Mouse (Mus musculus) heart, embryonic 15.5 days (tissue): Measurements from ENCODE around the gene Cisd1. TPM values are rescaled to one million over a fixed set of nuclear protein-coding genes. Genes with fewer than 3 reads are reported as not detected.

ENCODE experiments used
- ATAC-seq: fragments of 200-750 bp; cut with Nextera tagmentation; replicated peaks from 2 replicates; pipeline ENCODE4 v1.8.0; 2017; ENCODE audit warnings: low read depth, moderate TSS enrichment; ENCODE audit not compliant: insufficient number of reproducible peaks, insufficient read depth, low FRiP score
- H3K27ac ChIP-seq: fragments of 300-500 bp; sonication (generic); 2 replicates; pipeline ENCODE4 v1.5.1; 2015; ENCODE audit warnings: mild to moderate bottlenecking, inconsistent platforms
- H3K27me3 ChIP-seq: fragments of 300-500 bp; sonication (generic); 2 replicates; pipeline ENCODE4 v1.6.1; 2015; ENCODE audit warnings: inconsistent platforms
- H3K36me3 ChIP-seq: fragments of 300-500 bp; sonication (generic); 2 replicates; pipeline ENCODE4 v1.6.1; 2015; ENCODE audit warnings: mild to moderate bottlenecking, inconsistent platforms
- H3K4me1 ChIP-seq: fragments of 300-500 bp; sonication (generic); replicated peaks from 2 replicates; pipeline ENCODE4 v1.6.1; 2015; ENCODE audit warnings: inconsistent platforms
- H3K4me2 ChIP-seq: fragments of 300-500 bp; sonication (generic); 2 replicates; pipeline ENCODE4 v1.6.1; 2015; ENCODE audit warnings: inconsistent platforms, mild to moderate bottlenecking, moderate library complexity
- H3K4me3 ChIP-seq: fragments of 300-500 bp; sonication (generic); 2 replicates; pipeline ENCODE4 v1.5.1; 2015; ENCODE audit warnings: mild to moderate bottlenecking, inconsistent platforms
- H3K9ac ChIP-seq: fragments of 300-500 bp; sonication (generic); 2 replicates; pipeline ENCODE4 v1.6.1; 2015; ENCODE audit warnings: mild to moderate bottlenecking, inconsistent platforms
- H3K9me3 ChIP-seq: fragments of 300-500 bp; sonication (generic); replicated peaks from 2 replicates; pipeline ENCODE4 v1.6.1; 2016; ENCODE audit warnings: inconsistent platforms
- WGBS: fragments of 180-500 bp; shearing (Covaris S2); methylation state at CpG from one replicate; pipeline ENCODE4 v1.1.7; 2015; ENCODE audit warnings: mixed read lengths; 5-methylcytosine and 5-hydroxymethylcytosine counted together
- polyA plus RNA-seq: library from polyadenylated mRNA; unstranded; fragments of >200 nt; fragmentation: Nextera tagmentation; extraction: Ambion mirVana; gene quantifications from 2 replicates; pipeline ENCODE4 v1.2.1, GENCODE M21; 2015

The Cisd1 gene
- polyA plus RNA-seq, 1 experiment from 2014 or later, result 214 TPM

DNA sequence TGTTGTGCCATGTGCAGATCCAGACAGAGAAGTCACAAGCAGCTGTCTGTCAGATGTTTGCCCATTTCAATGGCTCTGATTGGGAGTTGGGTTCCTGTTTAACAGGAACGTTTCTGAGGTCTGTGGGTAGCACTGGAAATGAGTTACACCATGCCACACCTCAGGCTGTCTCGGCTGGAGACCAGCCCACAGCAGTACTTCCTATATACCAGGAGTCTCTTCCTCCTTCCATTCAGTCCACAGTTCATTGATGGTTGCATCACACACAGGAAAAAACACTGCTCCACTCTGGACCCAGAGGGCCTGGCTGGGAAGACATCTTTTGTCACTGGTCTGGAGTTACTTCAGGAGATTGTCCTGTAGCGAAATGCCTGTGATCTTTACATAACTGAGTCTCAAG lies 24.7 kb upstream of the Cisd1 start:
- no peak overlapping the region for H3K4me3 ChIP-seq
- WGBS, result 78% methylated on average over 3 of the region's 3 CpGs
- peaks cover 6% of the 10 kb centered on the region for H3K36me3 ChIP-seq
- no peak overlapping the region for H3K27ac ChIP-seq
- H3K4me2 ChIP-seq, result no peak overlapping the region
- H3K27me3 ChIP-seq, result no peaks in the 10 kb centered on the region
- ATAC-seq, result no peak
- H3K9ac ChIP-seq, result no peak overlapping the region
- no peaks in the 10 kb centered on the region for H3K9me3 ChIP-seq
- H3K4me1 ChIP-seq, result no peaks in the 10 kb centered on the region

DNA sequence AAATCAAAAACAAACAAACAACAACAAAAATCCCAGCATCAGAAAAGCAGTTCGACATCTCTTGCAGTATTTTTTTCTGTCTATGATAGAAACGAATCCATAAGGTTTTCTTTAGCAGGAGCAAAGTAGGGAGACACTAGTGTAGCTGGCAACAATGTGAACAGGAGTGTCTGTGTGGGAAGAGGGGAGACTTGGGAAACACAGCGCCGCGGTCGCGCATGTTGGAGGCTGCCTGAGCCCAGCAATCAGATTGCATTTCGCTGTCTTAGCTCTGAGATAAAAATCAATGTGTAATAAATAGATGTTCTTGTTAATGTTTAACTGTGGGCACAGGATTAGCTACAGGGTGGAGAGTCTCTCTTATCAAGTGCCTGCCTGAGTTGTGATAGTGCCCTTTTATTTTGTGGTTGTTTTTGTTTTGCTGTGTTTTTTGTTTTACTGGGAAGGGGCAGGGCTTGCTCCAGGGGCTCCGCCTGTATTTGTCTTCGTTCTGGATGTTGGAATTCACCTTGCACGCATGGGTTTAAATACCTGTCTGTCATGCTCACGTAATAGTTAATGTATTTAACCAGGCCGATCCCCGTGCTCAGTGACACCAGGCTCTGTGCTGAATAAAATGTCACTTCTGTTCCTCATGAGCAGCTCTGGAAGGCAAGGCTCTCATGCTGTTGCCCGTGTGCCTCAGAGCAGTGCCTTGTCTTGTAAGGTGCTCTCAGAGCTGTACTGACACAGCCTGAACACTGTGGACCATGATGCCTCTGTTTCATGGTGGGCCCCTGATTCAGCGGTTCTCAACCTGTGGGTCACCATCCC lies 23.6 kb upstream of the Cisd1 start:
- Histone ChIP-seq H3K9me3 (no peaks in the 10 kb centered on the region), H3K4me1 (no peaks in the 10 kb centered on the region), H3K27me3 (no peaks in the 10 kb centered on the region), H3K4me3 (no peak overlapping the region), H3K9ac (no peak overlapping the region), H3K36me3 (no peaks in the 10 kb centered on the region; the same call in 1 of the 2 replicates), H3K4me2 (no peak overlapping the region), H3K27ac (no peak overlapping the region)
- 89% methylated on average over 16 of the region's 16 CpGs for WGBS
- ATAC-seq, result no peak

DNA sequence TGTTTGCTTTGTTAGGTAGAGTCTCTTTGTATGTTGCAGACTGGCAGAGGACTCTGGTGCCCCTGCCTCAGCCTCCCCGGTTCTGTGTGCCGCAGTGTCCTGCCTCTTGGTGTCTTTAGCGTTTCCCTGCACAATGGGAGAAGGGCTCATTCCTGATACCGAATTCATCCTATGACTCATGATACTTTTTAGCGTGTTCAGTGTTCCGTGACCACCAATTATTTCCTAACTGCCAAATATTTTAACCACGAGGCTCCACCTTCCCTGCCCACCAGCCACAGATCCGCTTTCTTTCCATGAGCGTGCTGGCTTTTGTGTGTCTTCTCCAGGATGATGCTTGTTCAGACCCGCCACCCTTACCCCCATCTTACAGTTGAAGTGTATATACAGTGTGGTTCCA lies 19.1 kb upstream of the Cisd1 start:
- H3K27ac ChIP-seq, result no peak overlapping the region
- no peak overlapping the region for H3K4me2 ChIP-seq
- no peaks in the 10 kb centered on the region for H3K27me3 ChIP-seq
- H3K4me3 ChIP-seq, result no peak overlapping the region
- no peak overlapping the region for H3K9ac ChIP-seq
- no peak for ATAC-seq
- 84% methylated on average over 10 of the region's 10 CpGs for WGBS
- no peaks in the 10 kb centered on the region for H3K36me3 ChIP-seq
- no peaks in the 10 kb centered on the region for H3K9me3 ChIP-seq
- peaks cover 16% of the 10 kb centered on the region for H3K4me1 ChIP-seq

DNA sequence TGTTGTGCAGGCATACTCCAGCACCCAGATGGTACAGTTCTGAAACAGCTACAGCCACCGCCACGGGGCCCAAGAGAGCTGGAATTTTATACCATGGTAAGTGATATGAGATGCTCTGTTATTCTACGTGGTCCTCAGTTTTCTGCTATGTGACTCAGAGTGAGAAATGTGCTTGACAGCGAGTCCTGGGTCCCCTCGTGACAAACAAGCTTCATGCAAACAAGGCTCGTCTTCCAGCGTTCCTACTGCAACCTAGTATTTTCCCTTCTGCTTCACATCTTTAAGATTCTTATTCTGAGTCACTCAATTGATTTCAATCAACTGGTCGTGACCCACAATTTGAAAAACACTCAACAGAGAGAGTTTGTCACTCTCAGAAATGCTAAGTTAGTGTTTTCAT lies 18.7 kb upstream of the Cisd1 start:
- Histone ChIP-seq H3K9ac (no peak overlapping the region), H3K4me3 (no peak overlapping the region), H3K27me3 (no peaks in the 10 kb centered on the region), H3K27ac (no peak overlapping the region), H3K36me3 (no peaks in the 10 kb centered on the region), H3K4me1 (peaks cover 16% of the 10 kb centered on the region), H3K4me2 (no peak overlapping the region), H3K9me3 (no peaks in the 10 kb centered on the region)
- whole genome bisulfite sequencing, result 82% methylated on average over 8 of the region's 8 CpGs
- ATAC-seq, result no peak

DNA sequence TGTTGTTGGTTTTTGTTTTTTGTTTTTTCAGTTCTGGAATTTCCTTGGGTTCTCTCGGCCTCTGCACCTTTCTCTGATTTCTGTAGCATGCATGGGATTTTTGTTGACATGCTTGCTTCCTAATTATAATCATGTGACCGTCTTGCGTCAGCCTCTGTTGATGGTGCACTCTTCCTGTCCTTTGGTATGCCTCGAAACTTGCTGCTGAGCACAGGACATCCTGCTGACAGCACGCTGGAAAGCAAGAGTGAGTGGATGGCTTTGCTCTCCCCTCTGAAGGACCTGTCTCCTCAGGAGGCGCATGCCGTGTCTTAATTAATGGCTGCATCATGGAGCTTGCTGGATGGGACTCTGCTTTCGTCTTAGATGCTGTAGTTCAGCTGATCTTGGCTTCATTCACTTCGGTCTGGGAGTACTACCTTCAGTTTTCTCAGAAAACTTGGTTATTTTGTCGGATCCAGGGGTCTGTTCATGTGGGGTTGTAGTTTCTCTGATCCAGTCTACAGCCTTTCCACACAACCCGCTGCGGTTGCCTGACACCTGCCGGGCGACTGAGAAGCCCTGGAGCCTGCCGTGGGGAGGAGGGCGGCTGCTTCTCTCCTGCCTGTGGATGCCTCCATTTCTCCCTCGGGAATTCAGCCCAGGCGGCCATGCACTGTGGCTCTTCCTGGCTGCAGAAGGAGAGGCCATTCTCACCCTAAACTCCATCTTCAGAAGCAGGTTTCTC lies 17.2 kb upstream of the Cisd1 start:
- peak overlapping the region; percentile 36; the same call in 1 of the 2 replicates for H3K9ac ChIP-seq
- WGBS, result 19% methylated on average over 18 of the region's 18 CpGs
- peaks cover 19% of the 10 kb centered on the region for H3K4me1 ChIP-seq
- no peaks in the 10 kb centered on the region for H3K9me3 ChIP-seq
- peak overlapping the region; percentile 53 for H3K4me2 ChIP-seq
- no peak overlapping the region for H3K27ac ChIP-seq
- no peaks in the 10 kb centered on the region for H3K27me3 ChIP-seq
- H3K4me3 ChIP-seq, result peak overlapping the region; percentile 24
- no peaks in the 10 kb centered on the region for H3K36me3 ChIP-seq
- no peak for ATAC-seq

DNA sequence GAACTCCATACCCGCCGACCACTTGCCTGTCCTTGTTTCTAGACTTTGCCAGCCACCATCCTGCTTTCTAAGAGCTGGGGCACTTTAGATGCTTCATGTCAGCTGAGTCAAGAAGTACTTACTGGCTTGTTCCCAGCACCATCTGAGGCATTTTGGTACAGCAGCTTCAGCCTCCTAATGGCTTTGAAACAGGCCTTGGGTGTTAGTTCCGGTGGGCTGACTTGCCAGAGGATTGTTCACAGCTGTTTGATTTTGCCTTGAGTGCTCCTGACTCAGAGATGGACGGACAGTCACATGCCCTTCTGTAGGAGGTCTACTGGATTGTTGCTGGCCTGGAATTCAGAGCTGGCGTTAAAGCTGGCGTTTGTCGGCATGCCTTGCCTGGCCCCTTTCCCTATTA lies 16.3 kb upstream of the Cisd1 start:
- H3K4me2 ChIP-seq, result no peak overlapping the region
- ATAC-seq, result no peak
- H3K36me3 ChIP-seq, result no peaks in the 10 kb centered on the region
- H3K9me3 ChIP-seq, result no peaks in the 10 kb centered on the region
- H3K4me3 ChIP-seq, result no peak overlapping the region
- no peak overlapping the region for H3K27ac ChIP-seq
- H3K4me1 ChIP-seq, result peaks cover 19% of the 10 kb centered on the region
- 60% methylated on average over 7 of the region's 7 CpGs for WGBS
- H3K9ac ChIP-seq, result no peak overlapping the region
- H3K27me3 ChIP-seq, result no peaks in the 10 kb centered on the region

DNA sequence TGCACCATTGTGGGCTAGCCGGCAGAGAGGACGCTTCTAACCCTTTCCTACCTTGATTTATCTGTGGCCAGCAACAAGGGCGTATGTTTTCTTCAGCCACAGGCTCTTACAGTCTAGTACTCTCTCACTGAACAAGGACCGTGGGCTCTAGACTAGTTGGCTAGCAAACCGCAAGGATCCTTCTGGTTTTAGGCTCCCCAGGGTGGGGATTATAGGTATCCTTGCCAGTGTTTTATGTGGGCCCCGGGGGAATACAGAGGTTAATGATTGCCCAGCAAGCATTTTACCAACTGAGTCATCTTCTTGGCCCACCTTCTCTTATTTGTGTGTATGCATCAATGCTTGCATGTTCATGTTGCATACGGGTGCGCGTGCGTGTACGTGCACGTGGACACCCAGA lies 10.2 kb upstream of the Cisd1 start:
- H3K27me3 ChIP-seq, result no peaks in the 10 kb centered on the region
- H3K4me1 ChIP-seq, result 0 out of 2 replicates have a peak, but pooled peaks cover 3% of the 10 kb centered on the region
- WGBS, result 88% methylated on average over 12 of the region's 12 CpGs
- no peak overlapping the region for H3K9ac ChIP-seq
- no peak for ATAC-seq
- H3K4me2 ChIP-seq, result no peak overlapping the region
- no peak overlapping the region for H3K27ac ChIP-seq
- no peak overlapping the region for H3K4me3 ChIP-seq
- no peaks in the 10 kb centered on the region for H3K9me3 ChIP-seq
- no peaks in the 10 kb centered on the region for H3K36me3 ChIP-seq

DNA sequence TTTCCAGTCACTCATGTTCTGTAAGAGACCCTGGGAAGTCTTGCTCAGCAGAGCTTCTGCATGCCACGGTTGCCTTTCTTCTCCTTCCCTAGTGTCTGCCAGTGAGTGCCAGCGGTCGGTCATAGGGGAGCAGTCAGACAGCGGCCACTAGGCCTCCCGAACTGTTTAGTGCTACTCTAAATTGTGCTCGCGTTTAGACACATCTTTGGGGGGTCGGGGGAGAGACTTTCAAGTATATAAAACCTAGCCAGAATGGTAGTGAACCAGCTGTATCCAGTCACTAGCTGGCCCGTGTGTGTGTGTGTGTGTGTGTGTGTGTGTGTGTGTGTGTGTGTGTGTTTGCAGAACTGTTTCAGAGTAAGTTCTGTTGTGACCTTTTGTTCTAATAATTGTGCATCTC lies 9.1 kb upstream of the Cisd1 start:
- Histone ChIP-seq H3K4me3 (no peak overlapping the region), H3K27ac (no peak overlapping the region), H3K4me2 (no peak overlapping the region), H3K36me3 (no peaks in the 10 kb centered on the region), H3K27me3 (no peaks in the 10 kb centered on the region), H3K9ac (no peak overlapping the region), H3K4me1 (peaks cover 4% of the 10 kb centered on the region), H3K9me3 (no peaks in the 10 kb centered on the region)
- 54% methylated on average over 9 of the region's 9 CpGs for WGBS
- no peak for ATAC-seq

DNA sequence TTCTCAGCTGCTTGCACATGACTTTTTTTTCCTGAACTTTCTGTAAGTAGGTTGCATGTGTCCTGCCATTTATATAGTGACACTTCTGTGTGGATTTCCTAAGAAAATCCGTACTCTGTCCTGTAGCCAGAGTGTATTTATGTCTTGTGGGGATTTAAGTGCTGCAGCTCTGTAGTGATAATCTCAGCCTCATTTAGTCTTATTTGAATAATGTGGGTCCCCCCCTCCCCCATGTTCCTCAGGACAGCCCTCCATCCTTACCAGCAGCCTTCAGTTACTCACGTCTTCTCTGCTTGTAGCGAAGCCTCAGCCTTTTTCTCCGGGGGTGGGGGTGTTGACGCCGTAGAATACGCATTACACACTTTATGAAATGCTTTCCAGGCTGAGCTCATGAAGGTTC lies 6.5 kb upstream of the Cisd1 start:
- Histone ChIP-seq H3K4me1 (peaks cover 5% of the 10 kb centered on the region), H3K4me3 (no peak overlapping the region), H3K9ac (no peak overlapping the region), H3K27ac (no peak overlapping the region), H3K4me2 (no peak overlapping the region), H3K27me3 (no peaks in the 10 kb centered on the region), H3K9me3 (no peaks in the 10 kb centered on the region), H3K36me3 (no peaks in the 10 kb centered on the region)
- WGBS, result 93% methylated on average over 7 of the region's 7 CpGs
- ATAC-seq, result no peak

DNA sequence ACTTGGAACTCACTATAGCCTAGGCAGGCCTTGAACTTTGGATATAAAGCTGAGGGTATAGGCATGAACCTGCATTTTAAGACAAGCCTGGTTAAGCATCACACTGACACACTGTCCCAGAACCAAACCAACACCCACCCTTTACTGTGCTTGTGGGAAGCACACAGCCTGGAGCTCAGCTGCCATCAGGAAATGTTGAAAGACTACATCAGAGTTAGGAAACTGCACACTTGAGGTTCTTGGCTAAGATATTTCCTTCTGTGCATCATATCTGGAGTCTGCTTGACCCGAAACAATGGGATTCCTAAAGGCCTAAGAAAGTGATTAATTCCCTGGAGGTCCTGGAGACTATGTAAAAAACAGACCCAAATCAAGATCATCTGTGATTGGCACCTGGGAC lies 4.5 kb upstream of the Cisd1 start:
- Histone ChIP-seq H3K27me3 (no peaks in the 10 kb centered on the region), H3K4me1 (peaks cover 11% of the 10 kb centered on the region), H3K36me3 (no peaks in the 10 kb centered on the region), H3K27ac (no peak overlapping the region), H3K4me3 (no peak overlapping the region), H3K4me2 (peak overlapping the region; percentile 93), H3K9ac (no peak overlapping the region), H3K9me3 (no peaks in the 10 kb centered on the region)
- 80% methylated on average over 1 of the region's 1 CpGs for WGBS
- no peak for ATAC-seq

DNA sequence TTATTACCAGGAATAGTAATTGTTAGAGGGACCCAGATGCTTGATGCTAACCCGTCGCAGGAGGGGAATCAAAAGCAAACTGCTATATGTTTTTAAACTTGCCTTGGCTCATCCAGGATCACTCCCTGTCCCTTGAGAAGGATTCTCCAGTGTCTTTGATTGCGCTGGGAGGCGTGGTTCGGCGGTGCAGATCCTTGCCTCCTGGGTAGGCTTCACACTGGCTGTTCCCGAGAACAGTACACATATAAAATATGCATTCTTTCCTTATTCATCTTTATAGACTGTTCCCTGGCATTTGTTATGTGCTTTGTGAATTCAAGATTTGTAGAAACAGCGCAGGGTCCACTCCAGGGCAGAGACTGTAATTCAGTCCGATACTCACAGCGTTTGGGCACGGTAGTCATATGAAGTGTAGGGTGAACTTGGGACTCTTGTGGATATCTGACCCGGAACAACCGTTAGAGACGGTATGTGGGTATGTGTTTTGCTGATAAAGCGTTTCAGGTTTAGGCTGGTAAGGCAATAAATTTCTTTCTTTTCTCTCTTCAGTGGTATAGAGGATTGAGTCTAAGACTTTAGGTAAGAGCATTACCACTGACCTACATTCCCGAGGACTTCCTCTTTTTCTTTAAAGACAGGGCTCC lies 4.0 kb upstream of the Cisd1 start:
- no peaks in the 10 kb centered on the region for H3K36me3 ChIP-seq
- H3K4me1 ChIP-seq, result peaks cover 16% of the 10 kb centered on the region
- ATAC-seq, result no peak
- peak overlapping the region; percentile 85; the same call in 1 of the 2 replicates for H3K27ac ChIP-seq
- H3K9ac ChIP-seq, result peak overlapping the region; percentile 89
- peak overlapping the region; percentile 88 for H3K4me3 ChIP-seq
- H3K27me3 ChIP-seq, result no peaks in the 10 kb centered on the region
- no peaks in the 10 kb centered on the region for H3K9me3 ChIP-seq
- 23% methylated on average over 16 of the region's 16 CpGs for WGBS
- H3K4me2 ChIP-seq, result peak overlapping the region; percentile 93
